Mouse (Mus musculus) liver, embryonic 11.5 days (tissue): ENCODE data around the gene Cdk19. TPM values are rescaled to one million over a fixed set of nuclear protein-coding genes. Genes with fewer than 3 reads are reported as not detected.

ENCODE experiments used
- ATAC-seq: fragments of 200-750 bp; cut with Nextera tagmentation; replicated peaks from 2 replicates; pipeline ENCODE4 v1.8.0; 2017; ENCODE audit warnings: moderate number of reproducible peaks, mild to moderate bottlenecking, moderate TSS enrichment, moderate library complexity; ENCODE audit not compliant: low FRiP score
- DNase-seq: peaks from one replicate; pipeline ENCODE4 v3.0.0-alpha.2; 2017; ENCODE audit warnings: low spot score
- H3K27ac ChIP-seq: fragments of 300-500 bp; sonication (generic); 2 replicates; pipeline ENCODE4 v1.5.1; 2014; ENCODE audit warnings: mild to moderate bottlenecking, low read depth, low read length, control low read depth
- H3K27me3 ChIP-seq: fragments of 300-500 bp; sonication (generic); replicated peaks from 2 replicates; pipeline ENCODE4 v1.6.1; 2014; ENCODE audit warnings: low read length, mixed read lengths; ENCODE audit not compliant: control insufficient read depth, insufficient read depth
- H3K36me3 ChIP-seq: fragments of 300-500 bp; sonication (generic); 2 replicates; pipeline ENCODE4 v1.6.1; 2014; ENCODE audit warnings: mild to moderate bottlenecking, low read length, moderate library complexity, mixed read lengths; ENCODE audit not compliant: control insufficient read depth, insufficient read depth
- H3K4me1 ChIP-seq: fragments of 300-500 bp; sonication (generic); replicated peaks from 2 replicates; pipeline ENCODE4 v1.6.1; 2014; ENCODE audit warnings: low read length, mixed read lengths; ENCODE audit not compliant: control insufficient read depth, insufficient read depth
- H3K4me2 ChIP-seq: fragments of 300-500 bp; sonication (generic); 2 replicates; pipeline ENCODE4 v1.6.1; 2014; ENCODE audit warnings: mild to moderate bottlenecking, control low read depth, moderate library complexity
- H3K4me3 ChIP-seq: fragments of 300-500 bp; sonication (generic); 2 replicates; pipeline ENCODE4 v1.5.1; 2014; ENCODE audit warnings: low read depth, low read length, control low read depth
- H3K9ac ChIP-seq: fragments of 300-500 bp; sonication (generic); 2 replicates; pipeline ENCODE4 v1.6.1; 2014; ENCODE audit warnings: low read depth, low read length, control low read depth
- H3K9me3 ChIP-seq: fragments of 300-500 bp; sonication (generic); 2 replicates; pipeline ENCODE4 v1.6.1; 2016; ENCODE audit warnings: low read length, inconsistent platforms, mixed read lengths; ENCODE audit not compliant: control insufficient read depth
- WGBS: fragments of 180-500 bp; shearing (Covaris S2); extraction: QIAGEN DNeasy Blood & Tissue Kit; methylation state at CpG from one replicate; pipeline ENCODE4 v1.1.7; 2014; 5-methylcytosine and 5-hydroxymethylcytosine counted together
- polyA plus RNA-seq: library from polyadenylated mRNA; unstranded; fragments of >200 nt; fragmentation: Nextera tagmentation; extraction: Ambion mirVana; gene quantifications from 2 replicates; pipeline ENCODE4 v1.2.1, GENCODE M21; 2014

The Cdk19 gene
- polyA plus RNA-seq, 1 experiment from 2014 or later, result 4.6 TPM

GRCm38 (mm10) chr10:40446630-40447029 is 107.3 kb downstream of the Cdk19 start:
- no peak for DNase-seq
- Histone ChIP-seq H3K9me3 (no peaks in the 10 kb centered on the region), H3K27me3 (no peaks in the 10 kb centered on the region), H3K36me3 (no peaks in the 10 kb centered on the region), H3K4me2 (no peak overlapping the region), H3K4me1 (peaks cover 7% of the 10 kb centered on the region), H3K9ac (no peak overlapping the region), H3K4me3 (no peak overlapping the region), H3K27ac (no peak overlapping the region)
- no peak for ATAC-seq
- 81% methylated on average over 3 of the region's 3 CpGs for WGBS

- WGBS, result 62% methylated on average over 3 of the region's 3 CpGs
- H3K27ac ChIP-seq, result no peak overlapping the region
- H3K4me2 ChIP-seq, result no peak overlapping the region
These were observed 107.9 kb downstream of the Cdk19 start for GRCm38 (mm10) chr10:40447295-40447694.

GRCm38 (mm10) chr10:40447921-40448320 is 108.6 kb downstream of the Cdk19 start:
- 26% methylated on average over 5 of the region's 5 CpGs for WGBS
- H3K4me2 ChIP-seq, result no peak overlapping the region
- DNase-seq (no peak), ATAC-seq (no peak)
- H3K4me1 ChIP-seq, result peaks cover 12% of the 10 kb centered on the region
- H3K9me3 ChIP-seq, result no peaks in the 10 kb centered on the region
- no peaks in the 10 kb centered on the region for H3K27me3 ChIP-seq
- H3K9ac ChIP-seq, result no peak overlapping the region
- H3K4me3 ChIP-seq, result no peak overlapping the region
- H3K27ac ChIP-seq, result no peak overlapping the region
- H3K36me3 ChIP-seq, result no peaks in the 10 kb centered on the region

More at GRCm38 (mm10) chr10:40447295-40447694, 107.9 kb downstream of the Cdk19 start:
- no peaks in the 10 kb centered on the region for H3K9me3 ChIP-seq
- no peak overlapping the region for H3K4me3 ChIP-seq
- DNase-seq (no peak), ATAC-seq (no peak)
- H3K4me1 ChIP-seq, result peaks cover 12% of the 10 kb centered on the region
- H3K27me3 ChIP-seq, result no peaks in the 10 kb centered on the region
- no peak overlapping the region for H3K9ac ChIP-seq
- H3K36me3 ChIP-seq, result no peaks in the 10 kb centered on the region

GRCm38 (mm10) chr10:40448444-40448843 is 109.1 kb downstream of the Cdk19 start:
- WGBS, result 61% methylated on average over 3 of the region's 3 CpGs
- ATAC-seq (no peak), DNase-seq (no peak)
- Histone ChIP-seq H3K4me3 (no peak overlapping the region), H3K4me1 (peaks cover 12% of the 10 kb centered on the region), H3K27me3 (no peaks in the 10 kb centered on the region), H3K4me2 (no peak overlapping the region), H3K36me3 (no peaks in the 10 kb centered on the region), H3K9ac (no peak overlapping the region), H3K9me3 (no peaks in the 10 kb centered on the region), H3K27ac (no peak overlapping the region)

GRCm38 (mm10) chr10:40449571-40449970 is 110.2 kb downstream of the Cdk19 start:
- H3K27ac ChIP-seq, result no peak overlapping the region
- H3K9me3 ChIP-seq, result no peaks in the 10 kb centered on the region
- DNase-seq (no peak), ATAC-seq (no peak)
- H3K27me3 ChIP-seq, result no peaks in the 10 kb centered on the region
- no peak overlapping the region for H3K4me2 ChIP-seq
- no peak overlapping the region for H3K9ac ChIP-seq
- no peaks in the 10 kb centered on the region for H3K36me3 ChIP-seq
- 80% methylated on average over 6 of the region's 6 CpGs for WGBS
- H3K4me3 ChIP-seq, result no peak overlapping the region
- H3K4me1 ChIP-seq, result peaks cover 12% of the 10 kb centered on the region

GRCm38 (mm10) chr10:40450171-40450570 is 110.8 kb downstream of the Cdk19 start:
- Histone ChIP-seq H3K4me2 (no peak overlapping the region), H3K4me3 (no peak overlapping the region), H3K9ac (no peak overlapping the region), H3K27me3 (no peaks in the 10 kb centered on the region), H3K4me1 (peaks cover 12% of the 10 kb centered on the region), H3K36me3 (no peaks in the 10 kb centered on the region), H3K9me3 (no peaks in the 10 kb centered on the region), H3K27ac (no peak overlapping the region; the same call in 1 of the 2 replicates)
- ATAC-seq (no peak), DNase-seq (no peak)
- 91% methylated on average over 4 of the region's 4 CpGs for WGBS

GRCm38 (mm10) chr10:40457116-40457515 is 117.8 kb downstream of the Cdk19 start:
- no peaks in the 10 kb centered on the region for H3K27me3 ChIP-seq
- H3K4me3 ChIP-seq, result no peak overlapping the region
- ATAC-seq (no peak), DNase-seq (no peak)
- H3K4me2 ChIP-seq, result no peak overlapping the region
- H3K9ac ChIP-seq, result no peak overlapping the region
- no peaks in the 10 kb centered on the region for H3K9me3 ChIP-seq
- no peaks in the 10 kb centered on the region for H3K36me3 ChIP-seq
- WGBS, result 85% methylated on average over 1 of the region's 1 CpGs
- no peak overlapping the region for H3K27ac ChIP-seq
- H3K4me1 ChIP-seq, result peaks cover 2% of the 10 kb centered on the region; the same call in 1 of the 2 replicates

GRCm38 (mm10) chr10:40459141-40459540 is 119.8 kb downstream of the Cdk19 start:
- DNase-seq, result no peak
- Histone ChIP-seq H3K4me3 (no peak overlapping the region), H3K9me3 (no peaks in the 10 kb centered on the region), H3K27ac (no peak overlapping the region), H3K4me2 (no peak overlapping the region), H3K9ac (no peak overlapping the region), H3K27me3 (no peaks in the 10 kb centered on the region), H3K36me3 (no peaks in the 10 kb centered on the region), H3K4me1 (no peaks in the 10 kb centered on the region)
- 89% methylated on average over 17 of the region's 17 CpGs for WGBS
- no peak for ATAC-seq

- Histone ChIP-seq H3K4me1 (no peaks in the 10 kb centered on the region), H3K4me3 (no peak overlapping the region), H3K4me2 (no peak overlapping the region), H3K27ac (no peak overlapping the region), H3K36me3 (no peaks in the 10 kb centered on the region), H3K27me3 (no peaks in the 10 kb centered on the region), H3K9ac (no peak overlapping the region), H3K9me3 (no peaks in the 10 kb centered on the region)
- no peak for ATAC-seq
- 83% methylated on average over 6 of the region's 6 CpGs for WGBS
- DNase-seq, result no peak
These were observed 122.0 kb downstream of the Cdk19 start for GRCm38 (mm10) chr10:40461362-40461761.
